Mouse (Mus musculus) adrenal gland, adult 8-10 months (tissue): Measurements from ENCODE around the gene Chd2. TPM values are rescaled to one million over a fixed set of nuclear protein-coding genes. Genes with fewer than 3 reads are reported as not detected.
"Not testable (repeated sequence)": the region's sequence is repeated elsewhere in the genome, so short reads cannot be mapped to it uniquely, and the experiment has no call there.

Experiments
- DNase-seq: peaks from one replicate; pipeline ENCODE4 v3.0.0; 2022
- total RNA-seq, 4 experiments: library from RNA; stranded (reverse); gene quantifications; 2 replicates each; pipeline ENCODE4 v1.2.4; 2022

Chd2 gene
- total RNA-seq, 4 experiments from 2014 or later: 38.6 to 65.5 (median 49.7) TPM

DNA sequence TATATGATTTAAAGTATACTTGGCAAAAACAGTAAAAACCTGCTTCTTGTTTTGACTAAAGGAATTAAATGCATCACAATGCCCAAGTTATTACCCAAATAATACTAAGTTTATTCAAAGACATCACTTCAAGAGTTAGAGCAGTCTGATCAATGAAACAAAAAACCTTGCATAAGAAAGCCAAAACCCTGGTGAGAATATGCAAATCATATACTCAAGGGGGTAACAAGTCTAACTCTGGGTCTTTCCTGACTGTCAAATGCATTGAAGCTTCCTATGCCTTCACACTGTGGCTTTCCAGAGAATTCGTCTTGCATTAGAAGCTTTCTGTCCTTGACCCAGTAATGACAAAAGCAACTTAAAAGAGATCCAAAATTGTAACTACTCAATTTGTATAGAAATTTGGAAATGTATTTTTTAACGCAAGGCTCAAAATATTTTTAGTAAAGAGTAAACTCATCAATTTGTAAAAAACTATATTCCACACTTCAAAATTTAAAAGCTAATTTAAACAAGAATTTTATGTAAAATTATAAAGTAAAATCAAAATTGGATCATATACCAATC is 2.4 kb downstream of the Chd2 start:
- no peak for DNase-seq

DNA sequence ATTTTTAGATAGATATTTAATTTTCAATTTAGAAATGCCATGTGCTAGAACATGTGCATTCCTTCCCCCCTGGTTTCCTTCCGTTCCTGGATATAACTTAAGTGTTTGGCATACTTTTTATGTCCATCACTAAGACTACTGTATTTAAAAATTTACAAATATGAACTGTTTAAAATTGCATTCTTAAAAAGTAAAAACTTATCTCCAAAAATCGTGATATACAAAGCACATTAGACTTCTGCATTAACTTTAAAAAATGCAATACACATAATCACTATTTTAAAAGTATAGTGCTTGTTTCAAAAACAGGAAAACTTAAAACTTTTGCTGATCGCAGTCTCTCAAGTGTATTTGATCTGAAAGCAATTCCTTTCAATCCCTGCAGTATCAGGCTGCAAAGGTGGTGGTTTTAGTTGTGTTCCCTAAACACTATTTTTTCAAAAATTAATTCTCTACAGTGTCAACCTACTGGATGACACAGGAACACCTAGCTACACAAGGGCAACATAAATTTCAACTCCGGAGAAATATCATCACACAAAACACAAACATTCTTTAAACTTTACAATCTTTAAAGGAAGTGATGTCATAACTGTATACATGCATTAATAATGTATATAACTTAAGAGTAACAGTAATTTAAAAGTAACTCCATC is 3.1 kb downstream of the Chd2 start:
- no peak for DNase-seq

DNA sequence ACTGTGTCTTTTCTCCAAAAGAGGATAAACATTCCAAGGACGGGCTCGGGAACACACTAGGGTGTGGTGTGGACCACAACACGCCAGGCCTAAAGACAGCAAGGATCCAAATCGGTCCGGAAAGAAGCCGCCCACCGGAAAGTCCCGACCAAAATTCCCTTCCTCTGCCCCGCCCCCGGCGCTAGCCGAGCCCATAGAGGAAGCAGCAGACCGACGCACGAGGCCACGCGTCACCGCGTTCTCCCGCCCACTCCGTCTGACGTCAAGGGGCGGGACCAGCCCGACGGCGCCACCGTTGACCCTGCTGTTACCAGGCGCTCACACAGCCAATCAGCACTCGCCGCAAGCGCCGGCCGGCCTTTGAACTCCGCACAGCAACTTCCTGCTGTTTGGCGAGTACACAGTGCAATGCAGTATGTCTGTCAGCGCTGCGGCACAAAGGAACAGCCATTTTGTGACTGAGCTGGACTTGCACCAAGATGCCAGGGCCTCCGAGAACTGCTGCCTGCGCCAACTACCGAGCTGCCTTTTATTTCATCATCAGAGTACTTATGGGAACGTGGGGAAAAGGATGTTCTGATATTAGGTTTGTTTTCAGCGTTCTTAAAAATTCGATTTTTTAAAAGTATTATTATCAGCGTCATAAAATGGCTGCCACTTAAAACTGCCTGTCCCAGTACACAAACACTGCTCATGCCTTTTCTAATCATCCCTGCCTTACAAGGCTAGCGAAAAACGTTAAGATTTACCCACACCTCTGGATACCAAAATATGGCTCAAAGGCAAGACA is 3.8 kb downstream of the Chd2 start:
- peak; percentile 100 for DNase-seq

DNA sequence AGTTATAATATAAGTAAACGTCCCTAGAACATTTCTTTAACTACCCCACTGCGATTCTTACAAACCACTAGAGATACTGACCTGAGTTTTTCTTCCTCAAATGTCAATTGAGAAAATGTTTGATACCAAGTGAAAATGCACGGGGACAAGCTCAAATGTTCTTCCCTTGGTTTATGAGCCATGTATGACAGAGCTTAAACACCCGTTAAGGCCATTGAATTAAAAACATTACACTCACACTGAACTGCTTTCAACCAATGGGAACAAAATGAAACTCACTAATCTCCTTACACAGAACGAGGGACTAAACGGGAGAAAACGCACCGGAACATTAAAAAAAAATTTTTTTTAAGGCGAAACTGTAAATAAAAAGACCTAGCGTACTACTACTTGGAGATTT is 4.4 kb downstream of the Chd2 start:
- no peak for DNase-seq

DNA sequence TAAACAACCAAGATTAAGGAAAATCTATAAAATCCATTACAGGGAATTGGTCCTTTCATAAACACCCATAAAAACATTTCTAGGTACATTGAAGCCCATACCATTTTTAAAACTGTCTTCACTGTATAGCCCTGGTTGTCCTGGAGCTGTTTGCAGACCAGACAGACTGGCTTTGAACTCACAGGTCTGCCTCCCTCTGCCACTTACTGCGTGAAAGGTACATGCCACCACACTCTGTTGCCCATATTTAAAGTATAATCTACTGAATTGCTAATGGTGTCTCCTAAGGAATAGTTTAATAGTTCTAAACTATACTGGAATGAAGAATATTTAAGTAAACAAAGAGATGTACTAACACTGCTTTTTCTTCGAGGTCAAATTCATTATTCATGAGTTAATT is 5.1 kb downstream of the Chd2 start:
- no peak for DNase-seq

DNA sequence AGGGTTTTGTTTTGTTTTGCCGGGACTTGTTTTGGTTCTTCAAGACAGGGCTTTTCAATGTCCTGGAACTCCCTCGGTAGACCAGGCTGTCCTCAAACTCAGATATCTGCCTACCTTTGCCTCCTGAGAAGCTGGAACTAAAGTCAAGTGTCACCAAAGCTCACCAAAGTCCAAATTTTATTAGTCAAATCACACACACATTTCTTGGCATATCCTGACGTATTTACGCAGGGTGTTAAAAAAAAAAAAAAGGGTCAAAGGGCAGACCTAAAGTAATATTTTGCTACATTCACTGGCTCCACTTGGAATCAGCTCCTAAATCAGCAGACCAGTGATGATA is 5.8 kb downstream of the Chd2 start:
- no peak for DNase-seq

DNA sequence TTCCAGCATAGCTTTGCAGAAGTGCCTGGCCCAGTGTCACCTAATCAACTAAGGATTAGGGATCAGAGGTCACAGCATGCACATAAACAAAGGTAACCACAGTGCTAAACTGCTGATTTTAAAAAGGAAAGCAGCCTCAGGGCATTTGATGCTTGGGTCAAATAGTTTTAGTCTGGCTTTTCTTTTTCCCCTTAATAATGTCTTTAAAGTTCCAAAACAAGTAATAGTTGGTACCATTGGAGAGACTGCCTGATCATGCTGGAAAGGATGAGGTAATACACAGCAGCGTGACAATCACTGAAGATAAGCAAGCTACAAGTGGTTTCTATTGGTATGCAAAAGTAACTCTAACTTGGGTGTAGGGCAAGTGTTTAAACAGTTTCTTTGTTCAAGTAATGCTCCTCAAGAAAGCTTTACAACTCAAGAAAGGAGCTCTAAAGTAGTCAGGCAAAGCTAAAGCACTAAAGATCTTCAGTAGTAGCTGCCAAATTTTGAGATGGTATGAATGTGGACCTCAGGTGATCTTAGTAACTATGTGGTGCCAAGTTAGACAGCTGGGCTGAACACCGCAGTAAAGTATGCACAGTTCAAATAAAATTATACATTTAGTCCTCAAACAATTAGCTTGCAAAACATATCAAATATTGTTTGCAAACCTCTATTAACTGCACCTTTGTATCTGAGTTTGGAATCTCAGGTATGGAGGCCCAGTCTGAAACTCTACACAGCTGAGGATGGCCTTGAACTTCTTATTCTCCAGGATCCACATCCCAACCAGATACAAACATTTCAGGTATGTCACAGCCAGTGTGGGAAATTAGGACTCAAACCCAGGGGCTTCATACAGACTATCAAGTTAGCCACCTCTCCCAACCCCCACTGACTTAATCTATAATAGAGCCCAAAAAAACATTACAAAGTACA is 6.4 kb downstream of the Chd2 start:
- no peak for DNase-seq

DNA sequence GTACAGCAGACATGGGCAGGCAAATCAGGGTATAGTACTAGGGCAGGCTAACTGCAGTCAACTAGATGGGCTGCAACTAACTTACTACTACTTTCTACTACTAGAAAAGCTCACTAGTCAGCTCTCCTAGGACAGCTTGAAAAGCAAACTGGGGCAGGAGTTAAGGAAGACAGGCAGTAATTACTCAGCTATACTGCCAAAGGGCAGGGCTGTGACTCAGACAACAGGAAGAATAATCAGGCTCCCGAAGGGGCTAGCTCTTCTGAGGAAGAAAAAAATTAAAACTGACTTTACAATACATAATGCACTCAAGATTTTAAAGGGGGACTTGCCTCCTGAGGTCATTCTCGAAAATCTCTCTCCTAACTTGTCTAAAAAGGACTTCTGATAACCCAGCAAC is 8.2 kb downstream of the Chd2 start:
- no peak for DNase-seq

DNA sequence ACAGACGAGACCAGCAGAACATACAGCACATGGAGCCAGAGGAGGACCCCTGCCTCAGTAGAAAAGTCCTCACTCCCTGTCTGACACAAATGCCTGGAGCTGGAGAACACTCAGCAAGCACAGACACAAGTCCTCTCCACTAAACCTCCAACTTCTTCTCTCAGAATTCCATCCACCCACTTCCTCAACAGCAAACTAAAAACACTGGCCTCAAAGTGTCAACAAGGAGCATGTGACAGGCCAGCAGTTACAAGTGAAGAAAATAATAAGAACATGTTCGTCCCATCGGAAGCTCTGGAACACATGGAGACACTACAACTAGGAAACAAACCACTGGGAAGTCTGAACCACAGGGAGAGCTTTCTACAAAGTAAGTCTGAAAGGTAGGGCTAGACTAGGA is 8.7 kb downstream of the Chd2 start:
- no peak for DNase-seq

DNA sequence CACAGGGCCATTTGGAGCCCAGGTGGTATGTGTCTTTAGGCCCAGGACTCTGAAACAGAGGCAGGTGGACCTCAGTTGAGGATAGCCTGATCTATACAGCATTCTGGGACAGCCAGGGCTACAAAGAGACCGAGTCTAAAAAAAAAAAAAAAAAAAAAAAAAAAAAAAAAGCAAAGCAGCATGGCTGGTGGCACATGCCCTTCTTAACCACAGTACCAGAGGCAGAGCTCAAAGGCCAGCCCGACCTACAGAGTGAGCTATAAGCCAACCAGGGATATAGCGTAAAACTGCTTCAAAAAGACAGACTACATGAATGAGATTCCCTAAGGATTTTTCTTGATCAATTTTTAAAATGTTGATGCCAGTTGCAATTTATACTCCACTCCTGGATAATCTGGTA is 9.5 kb downstream of the Chd2 start:
- no peak for DNase-seq

DNA sequence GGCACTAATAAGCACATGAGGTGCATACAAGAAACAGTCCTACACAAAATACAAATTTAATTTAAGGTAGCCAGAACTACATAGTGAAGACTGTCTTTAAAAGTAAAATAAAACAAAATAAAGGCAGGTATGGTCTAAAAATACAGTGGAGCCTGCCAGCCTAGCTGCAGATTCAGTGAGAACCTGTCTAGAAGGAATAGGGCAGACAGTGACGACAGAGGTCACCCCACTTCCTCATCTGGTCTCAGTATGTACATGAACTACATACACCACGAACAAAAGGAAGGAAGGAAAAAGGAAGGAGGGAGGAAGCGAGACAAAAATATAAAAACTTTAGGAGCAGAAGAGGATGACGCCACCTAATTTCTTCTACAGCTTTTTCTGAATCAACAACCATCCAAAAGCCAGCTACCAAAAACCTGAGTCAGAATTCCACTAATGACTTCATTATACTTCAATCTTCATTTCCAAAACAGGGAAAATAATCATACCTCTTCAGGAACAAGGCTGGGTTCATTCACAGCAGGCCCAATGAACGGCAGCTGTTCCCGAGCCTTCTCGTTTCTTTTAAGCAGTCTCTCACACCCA is 10.0 kb downstream of the Chd2 start:
- DNase-seq: no peak

DNA sequence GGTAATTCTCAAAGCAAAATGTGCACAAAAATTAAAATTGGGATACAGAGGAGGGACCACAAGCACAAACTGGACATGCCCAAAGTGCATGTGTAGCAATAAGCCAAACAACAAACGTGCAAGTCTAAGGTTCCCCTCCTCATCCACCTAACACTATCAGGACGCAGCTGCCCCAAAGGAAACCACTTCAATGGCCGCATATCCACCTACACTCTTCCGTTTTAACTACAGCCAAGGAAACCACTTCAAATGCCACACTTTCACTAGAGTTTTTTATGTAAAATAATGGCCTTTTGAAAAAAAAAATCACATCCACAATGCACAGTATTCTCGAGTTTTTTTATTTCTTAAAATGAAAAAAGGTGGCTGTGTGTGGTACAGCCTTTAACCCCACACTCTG is 10.8 kb downstream of the Chd2 start:
- no peak for DNase-seq

DNA sequence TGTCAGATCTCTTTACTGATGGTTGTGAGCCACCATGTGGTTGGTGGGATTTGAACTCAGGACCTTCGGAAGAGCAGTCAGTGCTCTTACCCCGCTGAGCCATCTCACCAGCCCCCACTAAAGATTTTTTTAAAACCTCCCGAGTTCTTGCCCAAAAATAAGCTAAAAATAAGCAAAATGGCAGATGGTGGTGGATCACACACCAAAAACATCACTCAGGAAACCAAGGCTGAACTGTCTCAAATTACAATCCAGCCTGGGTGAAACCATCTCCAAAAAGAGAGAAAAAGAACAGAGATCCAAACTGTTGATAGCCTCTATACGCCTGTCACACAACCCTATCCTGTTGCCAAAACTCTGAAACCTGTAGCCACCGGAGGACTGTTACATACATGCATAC is 11.5 kb downstream of the Chd2 start:
- DNase-seq: no peak

DNA sequence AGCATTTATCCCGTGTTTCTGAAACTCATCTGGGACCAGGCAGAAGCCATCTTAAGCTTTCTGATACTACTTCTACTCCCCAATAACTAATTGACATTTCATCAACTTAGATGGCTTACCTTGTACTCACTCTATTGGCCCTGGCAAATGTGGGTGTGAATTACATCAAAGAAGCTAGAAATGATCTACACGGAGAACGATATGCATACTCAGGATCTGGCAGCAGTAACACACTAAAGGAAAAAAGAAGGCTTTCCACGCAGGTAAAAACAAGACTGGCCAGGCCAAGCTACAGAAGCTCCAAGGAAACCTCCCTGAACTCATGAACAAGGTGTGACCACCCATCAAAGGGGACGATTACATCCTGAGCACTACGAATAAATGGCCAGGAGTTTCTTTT is 12.4 kb downstream of the Chd2 start:
- no peak for DNase-seq

DNA sequence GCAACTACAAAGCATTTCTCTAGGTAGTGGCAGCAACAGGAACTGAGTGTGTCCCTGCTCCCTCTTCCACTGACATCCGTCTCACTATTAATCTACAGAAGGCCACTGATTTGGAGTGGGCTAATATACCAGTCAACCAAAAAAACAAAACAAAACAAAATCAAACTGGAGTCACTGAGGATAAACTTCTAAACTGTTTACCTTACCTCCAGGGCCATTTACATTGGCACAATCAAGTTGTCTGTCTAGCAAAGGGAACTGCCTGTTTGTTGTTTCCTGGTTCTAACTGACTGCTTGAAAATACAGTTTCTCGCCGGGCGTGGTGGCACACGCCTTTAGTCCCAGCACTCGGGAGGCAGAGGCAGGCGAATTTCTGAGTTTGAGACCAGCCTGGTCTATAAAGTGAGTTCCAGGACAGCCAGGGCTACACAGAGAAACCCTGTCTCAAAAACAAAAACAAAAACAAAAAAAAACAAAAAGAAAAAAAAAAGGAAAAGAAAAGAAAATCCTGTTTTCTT is 13.2 kb downstream of the Chd2 start:
- DNase-seq: not testable (repeated sequence)

DNA sequence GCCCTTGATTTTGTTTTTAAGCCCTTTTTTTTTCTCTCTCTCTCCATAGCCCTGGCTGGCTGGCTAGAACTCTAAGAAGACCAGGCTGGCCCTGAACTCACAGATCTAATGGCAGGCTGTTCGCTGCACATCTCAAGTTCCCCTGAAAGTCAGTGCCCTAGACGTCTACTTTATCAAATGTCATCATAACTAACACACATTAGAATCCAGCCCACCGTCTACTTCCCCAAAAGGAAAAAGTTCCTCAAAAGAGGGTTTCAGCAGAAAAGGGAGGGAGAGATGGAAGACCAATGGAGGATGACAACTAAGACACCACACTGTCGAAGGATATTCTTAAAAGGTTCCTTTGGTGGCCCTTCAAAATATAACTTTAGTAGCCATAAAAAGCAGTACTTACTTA is 14.4 kb downstream of the Chd2 start:
- no peak for DNase-seq

DNA sequence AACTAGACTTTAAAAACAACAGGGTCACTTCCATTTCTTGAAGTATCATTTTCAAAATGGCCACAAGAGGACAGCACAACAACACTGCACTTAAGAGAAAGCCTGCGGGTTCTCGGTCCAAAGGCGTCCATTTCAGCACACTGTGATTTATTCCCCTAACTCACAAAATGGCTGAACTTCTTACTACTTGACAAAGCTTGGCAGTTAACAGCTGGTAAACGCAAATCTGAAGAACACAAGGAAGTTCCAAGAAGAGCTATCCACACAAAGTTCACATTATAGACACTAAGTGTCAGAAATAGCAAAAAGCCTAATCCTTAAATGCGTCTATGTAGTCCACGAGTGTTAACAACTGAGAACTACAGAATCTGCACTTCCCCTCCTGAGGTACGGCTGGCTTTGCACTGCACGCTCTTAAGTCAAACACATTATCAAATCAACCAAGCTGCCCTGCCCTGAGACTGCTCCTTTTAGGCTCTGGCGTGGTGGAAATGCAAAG is 17.1 kb downstream of the Chd2 start:
- no peak for DNase-seq

DNA sequence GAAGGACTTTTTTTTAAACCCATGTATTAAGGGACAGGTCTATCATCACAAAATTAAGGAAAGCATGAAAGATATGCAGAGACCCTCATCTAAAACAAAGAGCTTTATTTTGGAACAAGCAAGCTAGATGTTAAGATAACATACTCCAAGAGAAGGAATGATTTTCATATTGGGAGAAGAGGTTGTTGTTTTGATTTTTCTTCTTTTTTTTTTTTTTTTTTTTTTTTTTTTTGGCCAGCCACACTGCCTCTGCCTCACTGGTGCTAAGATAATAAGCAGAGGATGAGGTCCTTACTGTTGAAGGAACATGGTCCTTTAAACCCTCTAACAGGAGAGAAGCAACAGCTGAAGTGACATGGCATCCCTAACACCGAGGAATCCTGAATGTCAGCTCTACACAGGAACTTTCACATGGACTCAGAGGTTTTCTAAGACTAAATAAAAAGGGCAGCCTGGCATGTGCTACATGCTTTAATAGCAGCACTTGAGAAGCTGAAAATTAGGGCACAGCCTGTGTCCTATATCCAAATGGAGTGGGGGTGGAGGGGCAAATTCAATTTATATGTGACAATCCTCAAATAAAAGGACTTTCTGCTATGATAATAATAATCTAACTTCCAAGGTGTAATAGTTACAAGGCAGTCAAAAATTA is 17.9 kb downstream of the Chd2 start:
- DNase-seq: no peak

DNA sequence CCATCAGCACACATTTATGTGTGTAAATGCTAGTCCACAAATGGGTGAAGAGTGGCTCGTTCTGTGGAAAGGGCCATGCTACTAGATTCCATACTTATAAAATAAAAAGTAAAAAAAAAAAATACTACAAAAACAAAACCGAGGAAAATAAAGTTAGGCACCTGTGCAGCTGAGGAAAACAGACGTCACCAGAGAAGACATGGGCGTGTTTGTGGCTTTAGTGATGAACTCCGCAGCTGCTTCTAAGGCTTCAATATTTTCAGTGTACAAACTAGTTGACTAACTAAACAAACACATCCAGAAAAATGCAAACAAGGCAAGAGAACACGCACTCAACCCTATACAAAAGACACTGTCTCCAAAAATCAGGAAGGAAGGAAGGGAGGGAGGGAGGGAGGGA is 18.4 kb downstream of the Chd2 start:
- DNase-seq: no peak

DNA sequence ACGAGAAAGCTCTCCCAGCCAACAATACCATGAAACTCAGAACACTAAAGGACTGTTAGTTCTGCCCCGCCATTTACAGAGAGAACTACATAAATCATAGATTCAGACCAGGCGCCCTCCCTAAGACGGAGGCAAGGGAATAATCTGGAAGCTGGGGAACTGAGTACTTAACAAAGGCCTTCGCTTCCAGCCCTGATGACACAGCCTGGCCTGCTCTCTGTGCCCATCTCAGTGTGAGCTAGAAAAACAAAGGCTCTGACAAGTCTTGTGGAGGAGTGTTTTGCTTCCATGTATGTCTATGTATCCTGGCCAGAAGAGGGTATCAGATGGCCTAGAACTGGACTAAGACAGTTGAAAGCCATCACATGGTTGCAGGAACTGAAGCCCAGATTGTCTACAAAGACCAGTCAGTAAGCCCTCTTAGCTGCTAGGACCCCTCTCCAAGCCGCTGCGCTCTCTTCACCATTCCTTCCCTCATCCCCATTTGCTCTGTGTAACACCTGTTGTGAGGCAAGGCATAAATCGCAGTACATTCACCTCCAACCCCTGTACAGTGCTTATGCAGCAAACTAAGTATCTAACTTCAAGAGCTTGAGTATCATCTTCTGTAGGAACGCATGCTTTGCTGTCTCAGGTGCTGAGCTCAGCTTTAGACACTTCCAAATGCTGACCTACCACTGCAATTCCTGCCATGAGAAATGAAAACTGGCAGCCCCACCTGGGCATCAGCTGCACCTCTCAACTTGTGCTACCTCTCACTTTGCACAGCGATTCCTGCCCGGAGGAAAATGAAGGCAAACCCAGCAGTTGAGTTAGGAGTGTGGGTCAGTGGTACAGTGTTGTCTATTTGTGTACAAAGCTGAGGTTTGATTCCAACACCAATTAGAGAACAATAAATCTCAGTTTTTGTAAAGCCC is 20.1 kb downstream of the Chd2 start:
- DNase-seq: no peak

DNA sequence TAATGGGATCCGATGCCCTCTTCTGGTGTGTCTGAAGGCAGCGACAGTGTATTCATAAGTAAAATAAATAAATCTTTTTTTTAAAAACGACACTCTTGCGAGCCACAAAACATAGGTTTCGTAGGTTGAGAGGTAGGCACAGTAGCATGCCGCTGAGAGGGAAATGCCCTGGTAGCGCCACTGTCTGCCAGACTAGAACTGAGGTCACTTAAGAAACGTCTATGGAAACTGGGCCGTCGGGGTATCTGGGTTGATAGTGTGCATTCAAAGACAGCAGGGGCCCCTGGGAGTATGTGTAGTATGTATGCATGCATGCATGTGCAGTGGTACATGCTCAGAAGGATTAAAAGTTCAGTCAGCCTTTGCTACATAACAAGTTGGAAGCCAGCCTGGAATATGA is 21.4 kb downstream of the Chd2 start:
- DNase-seq: no peak
